Mouse (Mus musculus) left cerebral cortex, adult 11 months (tissue): ENCODE data around the gene Top2b.

Experiments
- DNase-seq: peaks from one replicate; pipeline ENCODE4 v3.0.0; 2022; ENCODE audit warnings: low spot score

The Top2b gene

GRCm38 (mm10) chr14:16364878-16365337, at the start of gene Top2b:
Top2b (plus strand) TSS chr14:16365179.
- DNase-seq, result peak; percentile 98

GRCm38 (mm10) chr14:16316715-16317114, 48.3 kb upstream of the Top2b start:
- no peak for DNase-seq

- DNase-seq, result no peak
Observed at GRCm38 (mm10) chr14:16319818-16320217, 45.2 kb upstream of the Top2b start.

GRCm38 (mm10) chr14:16324394-16324793, 40.6 kb upstream of the Top2b start:
- DNase-seq, result no peak

- DNase-seq, result no peak
Observed at GRCm38 (mm10) chr14:16325208-16325607, 39.8 kb upstream of the Top2b start.

- DNase-seq, result no peak
Observed at GRCm38 (mm10) chr14:16328531-16328930, 36.4 kb upstream of the Top2b start.

- no peak for DNase-seq
Observed at GRCm38 (mm10) chr14:16328959-16329480, 36.0 kb upstream of the Top2b start.

- no peak for DNase-seq
Observed at GRCm38 (mm10) chr14:16329756-16330155, 35.2 kb upstream of the Top2b start.

- DNase-seq, result no peak
Observed at GRCm38 (mm10) chr14:16334260-16334659, 30.7 kb upstream of the Top2b start.

GRCm38 (mm10) chr14:16335835-16336417, 29.1 kb upstream of the Top2b start:
- DNase-seq, result no peak

GRCm38 (mm10) chr14:16347505-16347904, 17.5 kb upstream of the Top2b start:
- no peak for DNase-seq

- DNase-seq, result no peak
Observed at GRCm38 (mm10) chr14:16359704-16360103, 5.3 kb upstream of the Top2b start.

- DNase-seq, result no peak
Observed at GRCm38 (mm10) chr14:16364161-16364831, 683 bp upstream of the Top2b start.

GRCm38 (mm10) chr14:16365362-16366173, 589 bp downstream of the Top2b start:
- peak; percentile 32 for DNase-seq

GRCm38 (mm10) chr14:16366174-16366889, 1.4 kb downstream of the Top2b start:
- no peak for DNase-seq

- no peak for DNase-seq
Observed at GRCm38 (mm10) chr14:16366986-16367385, 2.0 kb downstream of the Top2b start.

- DNase-seq, result no peak
Observed at GRCm38 (mm10) chr14:16372761-16373160, 7.8 kb downstream of the Top2b start.

GRCm38 (mm10) chr14:16373190-16373589, 8.2 kb downstream of the Top2b start:
- DNase-seq, result no peak

- peak; percentile 68 for DNase-seq
Observed at GRCm38 (mm10) chr14:16379917-16380570, 15.1 kb downstream of the Top2b start.

- no peak for DNase-seq
Observed at GRCm38 (mm10) chr14:16384783-16385182, 19.8 kb downstream of the Top2b start.

- no peak for DNase-seq
Observed at GRCm38 (mm10) chr14:16405187-16405586, 40.2 kb downstream of the Top2b start.
